Mouse (Mus musculus): ENCODE data around the gene Hecw2. TPM values are rescaled to one million over a fixed set of nuclear protein-coding genes. Genes with fewer than 3 reads are reported as not detected.

Hecw2 gene
- total RNA-seq (2021), result 1 to 10 TPM; 6.9 TPM
- long read RNA-seq, experiment 1, result 0 reads
- long read RNA-seq, experiment 2, partial matches to known transcripts, result 0 of 4 reads
- long read RNA-seq, experiment 2, other reads (novel, unspliced or antisense), result 4 of 4 reads

GRCm38 (mm10) chr1:54194954-54195305 lies at the start of gene Hecw2:
Gene Hecw2 (minus strand): TSS chr1:54195168.
- peak; percentile 32 to 46 for DNase-seq (ENCODE audit: low spot score in 2 of 2)

- no peak for DNase-seq (ENCODE audit: low spot score in 2 of 2)
These were observed 47.8 kb upstream of the Hecw2 start for GRCm38 (mm10) chr1:54242722-54243121.

GRCm38 (mm10) chr1:54220273-54220672 lies 25.3 kb upstream of the Hecw2 start:
- DNase-seq (ENCODE audit: low spot score in 2 of 2), result no peak

- peak; percentile 19 to 50 for DNase-seq (ENCODE audit: low spot score in 2 of 2)
These were observed 600 bp downstream of the Hecw2 start for GRCm38 (mm10) chr1:54194183-54194953.

- no peak for DNase-seq (ENCODE audit: low spot score in 2 of 2)
These were observed 1.7 kb downstream of the Hecw2 start for GRCm38 (mm10) chr1:54193191-54193770.

GRCm38 (mm10) chr1:54187579-54187978 lies 7.4 kb downstream of the Hecw2 start:
- DNase-seq (ENCODE audit: low spot score in 2 of 2), result no peak

GRCm38 (mm10) chr1:54186347-54186746 lies 8.6 kb downstream of the Hecw2 start:
- no peak for DNase-seq (ENCODE audit: low spot score in 2 of 2)

- DNase-seq (ENCODE audit: low spot score in 2 of 2), result no peak
These were observed 14.3 kb downstream of the Hecw2 start for GRCm38 (mm10) chr1:54180663-54181062.

- no peak for DNase-seq (ENCODE audit: low spot score in 2 of 2)
These were observed 15.8 kb downstream of the Hecw2 start for GRCm38 (mm10) chr1:54179179-54179578.

- DNase-seq (ENCODE audit: low spot score in 2 of 2), result no peak
These were observed 18.4 kb downstream of the Hecw2 start for GRCm38 (mm10) chr1:54176592-54176991.

GRCm38 (mm10) chr1:54168014-54168413 lies 27.0 kb downstream of the Hecw2 start:
- no peak for DNase-seq (ENCODE audit: low spot score in 2 of 2)

- peak in 1 of 2 experiments; percentile 17 for DNase-seq (ENCODE audit: low spot score in 2 of 2)
These were observed 35.4 kb downstream of the Hecw2 start for GRCm38 (mm10) chr1:54159531-54159930.

- DNase-seq (ENCODE audit: low spot score in 2 of 2), result no peak
These were observed 41.7 kb downstream of the Hecw2 start for GRCm38 (mm10) chr1:54153216-54153786.

GRCm38 (mm10) chr1:54145106-54145505 lies 49.9 kb downstream of the Hecw2 start:
- DNase-seq (ENCODE audit: low spot score in 2 of 2), result no peak

- DNase-seq (ENCODE audit: low spot score in 2 of 2), result no peak
These were observed 61.0 kb downstream of the Hecw2 start for GRCm38 (mm10) chr1:54133802-54134436.

GRCm38 (mm10) chr1:54128714-54129431 lies 66.1 kb downstream of the Hecw2 start:
- DNase-seq (ENCODE audit: low spot score in 2 of 2), result no peak

GRCm38 (mm10) chr1:54126991-54127742 lies 67.8 kb downstream of the Hecw2 start:
- DNase-seq (ENCODE audit: low spot score in 2 of 2), result no peak

- no peak for DNase-seq (ENCODE audit: low spot score in 2 of 2)
These were observed 72.4 kb downstream of the Hecw2 start for GRCm38 (mm10) chr1:54122551-54122950.

- DNase-seq (ENCODE audit: low spot score in 2 of 2), result no peak
These were observed 73.8 kb downstream of the Hecw2 start for GRCm38 (mm10) chr1:54121071-54121730.

Data from gastrocnemius, postnatal 4 days (tissue).